Mouse (Mus musculus) hindbrain, embryonic 16.5 days (tissue): ENCODE measurements around the gene Cacna1e. TPM values are rescaled to one million over a fixed set of nuclear protein-coding genes. Genes with fewer than 3 reads are reported as not detected.

ENCODE experiments used
- ATAC-seq: fragments of 200-750 bp; cut with Nextera tagmentation; 2 replicates; pipeline ENCODE4 v1.8.0; 2017; ENCODE audit warnings: moderate TSS enrichment, moderate library complexity
- H3K27ac ChIP-seq: fragments of 300-500 bp; sonication (generic); 2 replicates; pipeline ENCODE4 v1.5.1; 2014; ENCODE audit warnings: low read depth, mild to moderate bottlenecking, control low read depth, low read length, moderate library complexity
- H3K27me3 ChIP-seq: fragments of 300-500 bp; sonication (generic); replicated peaks from 2 replicates; pipeline ENCODE4 v1.6.1; 2014; ENCODE audit warnings: low read length; ENCODE audit not compliant: control insufficient read depth, insufficient read depth
- H3K36me3 ChIP-seq: fragments of 300-500 bp; sonication (generic); 2 replicates; pipeline ENCODE4 v1.6.1; 2014; ENCODE audit warnings: mild to moderate bottlenecking, low read length, moderate library complexity, mixed read lengths; ENCODE audit not compliant: control insufficient read depth, insufficient read depth
- H3K4me1 ChIP-seq: fragments of 300-500 bp; sonication (generic); 2 replicates; pipeline ENCODE4 v1.6.1; 2014; ENCODE audit warnings: low read depth, low read length; ENCODE audit not compliant: control insufficient read depth, insufficient read depth
- H3K4me2 ChIP-seq: fragments of 300-500 bp; sonication (generic); 2 replicates; pipeline ENCODE4 v1.6.1; 2014; ENCODE audit warnings: mild to moderate bottlenecking, low read length, control low read depth, moderate library complexity
- H3K4me3 ChIP-seq: fragments of 300-500 bp; sonication (generic); 2 replicates; pipeline ENCODE4 v1.5.1; 2014; ENCODE audit warnings: mild to moderate bottlenecking, low read length, control low read depth, moderate library complexity
- H3K9ac ChIP-seq: fragments of 300-500 bp; sonication (generic); 2 replicates; pipeline ENCODE4 v1.6.1; 2014; ENCODE audit warnings: low read depth, mild to moderate bottlenecking, control low read depth, low read length, moderate library complexity
- H3K9me3 ChIP-seq: fragments of 300-500 bp; sonication (generic); 2 replicates; pipeline ENCODE4 v1.6.1; 2014; ENCODE audit warnings: mild to moderate bottlenecking, low read length, moderate library complexity; ENCODE audit not compliant: control insufficient read depth
- WGBS: fragments of 180-500 bp; shearing (Covaris S2); extraction: QIAGEN DNeasy Blood & Tissue Kit; methylation state at CpG from one replicate; pipeline ENCODE4 v1.1.7; 2014; 5-methylcytosine and 5-hydroxymethylcytosine counted together
- polyA plus RNA-seq: library from polyadenylated mRNA; unstranded; fragments of >200 nt; fragmentation: Nextera tagmentation; extraction: Ambion mirVana; gene quantifications from 2 replicates; pipeline ENCODE4 v1.2.1, GENCODE M21; 2015

The Cacna1e gene
- polyA plus RNA-seq, 1 experiment from 2014 or later: 14.0 TPM

DNA sequence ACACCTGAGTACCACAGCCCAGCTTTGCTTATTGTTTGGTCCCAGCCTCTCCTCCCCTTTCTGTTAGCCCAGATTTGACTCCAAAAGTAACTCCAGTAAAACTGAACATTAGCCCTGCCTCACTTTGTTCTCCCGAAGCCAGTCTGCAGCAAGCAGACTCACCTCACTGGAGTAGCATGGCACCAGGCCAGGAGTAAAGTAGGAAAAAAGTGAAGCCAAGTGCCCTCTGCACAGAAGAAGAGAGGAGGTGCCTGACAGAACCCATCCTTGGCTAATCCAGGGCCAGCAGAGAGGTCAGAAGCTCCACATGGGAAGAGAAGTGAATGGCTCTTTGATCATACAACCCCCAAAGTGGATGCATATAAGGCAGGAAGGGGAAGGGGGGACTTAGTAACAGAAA is 100.8 kb downstream of the Cacna1e start:
- Histone ChIP-seq H3K9ac (no peak overlapping the region), H3K4me3 (no peak overlapping the region), H3K4me2 (no peak overlapping the region), H3K36me3 (no peaks in the 10 kb centered on the region), H3K27ac (no peak overlapping the region), H3K9me3 (no peaks in the 10 kb centered on the region), H3K4me1 (peaks cover 3% of the 10 kb centered on the region; the same call in 1 of the 2 replicates), H3K27me3 (no peaks in the 10 kb centered on the region)
- 85% methylated on average over 1 of the region's 1 CpGs for WGBS
- ATAC-seq: no peak

DNA sequence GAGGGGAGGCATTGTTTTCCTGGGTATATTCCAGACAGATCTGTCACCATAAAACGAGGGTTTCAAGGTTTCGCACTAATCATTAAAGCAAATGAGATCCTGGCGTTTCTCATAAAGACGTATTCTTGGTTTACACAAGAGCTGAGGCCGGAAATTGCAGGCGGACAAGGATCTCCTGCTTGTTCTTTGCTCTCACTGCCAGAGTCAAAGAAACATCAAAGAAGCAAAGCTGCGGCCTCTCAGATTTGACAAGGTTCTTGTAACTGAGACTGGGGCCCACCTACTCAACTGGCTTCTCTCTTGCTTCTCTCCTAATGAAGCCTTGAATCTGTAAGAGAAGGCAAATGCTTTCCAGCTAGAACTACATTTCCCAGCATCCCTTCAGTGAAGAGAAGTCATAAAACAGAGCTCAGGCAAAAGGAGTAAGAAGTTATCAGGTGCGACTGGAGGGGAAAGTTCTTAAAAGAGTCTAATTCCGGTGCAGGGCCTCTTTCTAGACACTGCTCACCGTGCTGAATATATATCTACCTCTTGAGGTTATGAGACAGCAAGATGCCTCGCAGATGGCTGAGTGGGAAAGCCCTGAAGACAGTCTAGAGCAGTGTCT is 104.3 kb downstream of the Cacna1e start:
- Histone ChIP-seq H3K9me3 (no peaks in the 10 kb centered on the region), H3K27me3 (no peaks in the 10 kb centered on the region), H3K4me1 (no peaks in the 10 kb centered on the region), H3K4me2 (no peak overlapping the region), H3K27ac (no peak overlapping the region), H3K9ac (no peak overlapping the region), H3K4me3 (no peak overlapping the region), H3K36me3 (no peaks in the 10 kb centered on the region)
- 73% methylated on average over 11 of the region's 11 CpGs for WGBS
- ATAC-seq: no peak

DNA sequence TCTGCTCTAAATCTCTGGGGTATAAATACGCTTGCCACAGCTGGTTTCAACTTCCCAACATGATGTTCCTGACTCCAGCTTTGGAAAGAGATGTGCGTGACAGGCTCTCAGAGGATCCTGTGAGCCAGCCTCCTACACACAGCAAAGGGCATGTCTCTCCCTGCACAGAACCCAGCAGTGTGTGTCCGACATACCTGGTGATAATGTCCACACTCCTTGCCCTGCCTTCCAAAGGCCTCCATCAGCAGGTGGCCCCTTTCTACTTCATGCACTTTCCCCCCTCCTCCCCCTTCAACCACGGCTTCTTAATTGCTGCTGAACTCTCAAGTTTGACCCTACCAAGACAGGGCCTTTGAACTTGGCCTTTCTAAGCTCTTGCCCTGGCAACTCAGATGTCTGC is 108.0 kb downstream of the Cacna1e start:
- WGBS: 72% methylated on average over 4 of the region's 4 CpGs
- no peak overlapping the region for H3K4me2 ChIP-seq
- H3K27me3 ChIP-seq: no peaks in the 10 kb centered on the region
- no peak overlapping the region for H3K9ac ChIP-seq
- H3K9me3 ChIP-seq: no peaks in the 10 kb centered on the region
- H3K4me3 ChIP-seq: no peak overlapping the region
- H3K27ac ChIP-seq: no peak overlapping the region
- no peak for ATAC-seq
- H3K36me3 ChIP-seq: no peaks in the 10 kb centered on the region
- no peaks in the 10 kb centered on the region for H3K4me1 ChIP-seq

DNA sequence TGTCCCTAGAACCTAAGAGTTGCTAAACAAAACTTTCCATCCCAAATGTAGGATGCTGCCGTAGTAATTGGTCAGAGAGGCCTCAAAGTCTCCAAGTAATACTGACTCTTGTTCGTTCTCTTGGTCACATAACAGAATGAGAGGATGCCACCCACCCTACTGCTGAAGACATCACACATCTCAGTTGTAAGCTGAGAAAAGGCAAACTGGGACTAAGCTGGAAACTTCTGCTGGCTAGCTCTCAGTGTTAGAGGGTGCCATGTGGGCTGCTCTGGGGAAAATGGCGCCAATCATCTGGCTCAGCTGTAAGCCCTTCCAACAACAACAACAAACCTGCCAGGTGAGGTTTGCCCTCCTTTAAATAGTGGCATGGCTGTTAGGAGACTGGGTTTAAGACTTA is 109.8 kb downstream of the Cacna1e start:
- H3K27me3 ChIP-seq: no peaks in the 10 kb centered on the region
- no peak for ATAC-seq
- no peak overlapping the region for H3K4me2 ChIP-seq
- no peak overlapping the region for H3K4me3 ChIP-seq
- WGBS: 89% methylated on average over 3 of the region's 3 CpGs
- H3K9ac ChIP-seq: no peak overlapping the region
- no peak overlapping the region for H3K27ac ChIP-seq
- no peaks in the 10 kb centered on the region for H3K4me1 ChIP-seq
- no peaks in the 10 kb centered on the region for H3K36me3 ChIP-seq
- H3K9me3 ChIP-seq: no peaks in the 10 kb centered on the region

DNA sequence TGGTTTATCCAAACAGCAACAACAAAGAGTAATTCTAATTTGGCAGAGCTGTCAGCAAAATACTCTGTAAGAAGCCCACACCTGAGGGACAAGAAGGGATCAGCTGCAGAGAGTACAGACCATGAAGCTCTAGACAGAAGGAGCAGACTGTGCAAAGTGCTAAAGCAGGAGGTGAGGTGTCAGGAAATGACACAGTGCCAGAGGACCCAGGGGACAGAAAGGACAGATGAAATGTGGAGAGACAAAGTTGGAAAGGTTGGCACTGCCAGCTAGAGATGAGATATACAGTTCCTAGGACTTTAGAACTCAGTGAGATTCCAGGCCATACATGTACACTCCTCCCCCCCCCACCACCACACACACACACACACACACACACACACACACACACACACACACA is 113.2 kb downstream of the Cacna1e start:
- Histone ChIP-seq H3K4me3 (no peak overlapping the region), H3K27me3 (no peaks in the 10 kb centered on the region), H3K36me3 (no peaks in the 10 kb centered on the region), H3K4me2 (no peak overlapping the region), H3K9ac (no peak overlapping the region), H3K27ac (no peak overlapping the region), H3K4me1 (no peaks in the 10 kb centered on the region), H3K9me3 (no peaks in the 10 kb centered on the region)
- no peak for ATAC-seq

DNA sequence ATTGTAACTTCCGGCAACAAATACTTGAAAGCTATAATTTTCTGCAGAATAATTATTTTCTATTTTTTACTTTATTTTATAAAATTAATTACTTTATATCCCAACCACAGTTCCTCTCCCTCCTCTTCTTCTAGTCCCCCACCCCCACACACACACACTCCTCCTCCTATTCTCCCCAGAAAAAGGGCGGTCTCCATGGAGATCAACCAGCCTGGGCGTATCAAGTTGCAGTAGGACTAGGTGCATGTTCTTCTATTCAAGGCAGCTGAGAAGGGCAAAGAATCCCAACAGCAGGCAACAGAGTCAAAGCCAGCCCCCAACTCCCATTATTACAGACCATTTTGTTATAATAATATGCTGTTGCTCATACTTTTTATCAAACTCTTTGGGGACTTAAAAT is 113.8 kb downstream of the Cacna1e start:
- no peak for ATAC-seq
- 47% methylated on average over 3 of the region's 3 CpGs for WGBS
- Histone ChIP-seq H3K9me3 (no peaks in the 10 kb centered on the region), H3K9ac (no peak overlapping the region), H3K27me3 (no peaks in the 10 kb centered on the region), H3K27ac (no peak overlapping the region), H3K4me1 (no peaks in the 10 kb centered on the region), H3K36me3 (no peaks in the 10 kb centered on the region), H3K4me3 (no peak overlapping the region), H3K4me2 (no peak overlapping the region)

DNA sequence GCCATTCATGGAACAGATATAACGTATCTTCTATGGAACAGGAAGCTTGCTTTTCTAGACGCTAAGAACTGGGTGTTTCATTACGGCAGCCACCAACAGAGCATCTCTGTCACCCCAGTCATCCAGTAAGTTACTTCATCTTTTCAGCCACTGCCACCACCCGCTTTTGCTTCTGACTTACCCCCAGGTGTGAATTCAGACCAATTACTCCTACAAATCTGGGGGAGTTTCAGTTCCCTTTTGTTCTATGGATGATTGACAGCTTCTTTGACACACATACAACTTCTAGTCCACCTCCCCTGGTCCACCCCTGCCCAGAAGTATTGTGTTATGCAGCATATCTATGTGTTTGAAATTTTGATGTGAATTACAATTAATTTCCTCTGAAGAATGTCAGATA is 121.2 kb downstream of the Cacna1e start:
- Histone ChIP-seq H3K4me2 (no peak overlapping the region), H3K36me3 (no peaks in the 10 kb centered on the region), H3K4me3 (no peak overlapping the region), H3K9ac (no peak overlapping the region), H3K27ac (no peak overlapping the region), H3K9me3 (no peaks in the 10 kb centered on the region), H3K27me3 (no peaks in the 10 kb centered on the region), H3K4me1 (no peaks in the 10 kb centered on the region)
- WGBS: 74% methylated on average over 4 of the region's 4 CpGs
- no peak for ATAC-seq

DNA sequence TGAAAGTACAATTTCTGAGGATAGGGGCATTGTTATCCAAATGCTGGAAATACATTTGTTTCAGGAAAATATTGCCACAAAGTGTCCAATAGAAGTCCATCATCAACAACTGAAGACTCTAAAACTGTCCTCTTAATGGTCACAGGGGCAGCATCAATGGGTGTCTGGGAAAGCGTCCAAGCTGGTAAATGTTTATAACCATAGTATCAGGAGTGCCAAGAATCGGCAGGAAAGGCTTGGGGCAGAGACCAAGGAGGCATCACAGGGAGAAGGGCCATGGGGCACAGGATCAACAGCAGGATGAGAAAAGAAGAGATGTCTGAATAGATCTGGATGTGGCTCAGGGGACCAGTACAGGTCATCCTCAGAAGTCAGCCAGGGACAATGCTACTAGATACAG is 132.2 kb downstream of the Cacna1e start:
- Histone ChIP-seq H3K9ac (no peak overlapping the region), H3K27ac (no peak overlapping the region), H3K4me3 (no peak overlapping the region), H3K36me3 (no peaks in the 10 kb centered on the region), H3K4me1 (no peaks in the 10 kb centered on the region), H3K27me3 (no peaks in the 10 kb centered on the region), H3K9me3 (no peaks in the 10 kb centered on the region), H3K4me2 (no peak overlapping the region)
- ATAC-seq: no peak
- 75% methylated on average over 2 of the region's 2 CpGs for WGBS

DNA sequence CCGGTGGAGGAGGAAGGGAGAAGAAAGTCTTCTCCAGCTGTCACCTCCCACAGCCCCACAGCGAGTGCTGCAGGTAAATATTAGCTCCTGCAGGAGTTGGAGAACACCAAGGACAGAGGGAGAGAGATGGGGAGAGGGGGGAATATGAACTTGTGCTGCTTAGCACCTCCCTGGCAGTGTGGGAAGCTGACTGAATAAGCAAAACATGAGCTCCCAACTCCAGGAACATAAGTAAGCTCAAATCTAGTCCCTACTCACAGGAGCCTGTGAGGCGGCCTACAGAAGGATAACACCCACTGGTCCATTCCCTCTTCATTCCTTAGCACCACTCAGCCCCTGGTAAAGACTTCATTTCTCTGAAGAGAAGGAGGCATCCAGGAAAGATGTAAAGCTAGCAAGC is 135.8 kb downstream of the Cacna1e start:
- H3K4me2 ChIP-seq: no peak overlapping the region
- 93% methylated on average over 3 of the region's 3 CpGs for WGBS
- H3K9ac ChIP-seq: no peak overlapping the region
- H3K4me1 ChIP-seq: no peaks in the 10 kb centered on the region
- H3K4me3 ChIP-seq: no peak overlapping the region
- no peaks in the 10 kb centered on the region for H3K27me3 ChIP-seq
- no peak overlapping the region for H3K27ac ChIP-seq
- H3K9me3 ChIP-seq: no peaks in the 10 kb centered on the region
- no peak for ATAC-seq
- H3K36me3 ChIP-seq: no peaks in the 10 kb centered on the region

DNA sequence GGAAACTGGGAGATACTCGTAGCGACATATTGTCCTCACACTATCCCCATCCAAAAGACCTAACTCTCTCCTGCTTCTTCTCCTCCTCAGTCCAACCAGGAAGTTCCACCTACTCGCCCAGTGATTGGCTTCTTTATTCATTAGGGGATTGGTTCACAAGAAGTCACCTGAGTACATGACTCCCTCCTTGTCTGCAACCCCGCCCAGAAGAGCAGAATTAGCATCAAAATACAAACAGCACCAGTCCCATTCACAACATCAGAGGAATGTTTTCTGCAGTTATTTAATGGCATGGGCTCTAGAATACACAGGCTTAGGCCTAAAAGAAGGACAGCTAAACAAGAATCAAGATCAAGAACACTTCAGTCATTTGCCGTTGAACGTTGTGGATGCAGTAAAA is 139.1 kb downstream of the Cacna1e start:
- Histone ChIP-seq H3K4me1 (no peaks in the 10 kb centered on the region), H3K9me3 (no peaks in the 10 kb centered on the region), H3K4me2 (no peak overlapping the region), H3K27ac (no peak overlapping the region), H3K9ac (no peak overlapping the region), H3K27me3 (no peaks in the 10 kb centered on the region), H3K36me3 (no peaks in the 10 kb centered on the region), H3K4me3 (no peak overlapping the region)
- no peak for ATAC-seq
- 91% methylated on average over 6 of the region's 6 CpGs for WGBS
